Mouse (Mus musculus): ENCODE results near the gene Gm20479. TPM values are rescaled to one million over a fixed set of nuclear protein-coding genes. Genes with fewer than 3 reads are reported as not detected.

Gm20479 gene
- total and polyA plus RNA-seq, 3 experiments, result 2.7 TPM; not detected in 2

DNA sequence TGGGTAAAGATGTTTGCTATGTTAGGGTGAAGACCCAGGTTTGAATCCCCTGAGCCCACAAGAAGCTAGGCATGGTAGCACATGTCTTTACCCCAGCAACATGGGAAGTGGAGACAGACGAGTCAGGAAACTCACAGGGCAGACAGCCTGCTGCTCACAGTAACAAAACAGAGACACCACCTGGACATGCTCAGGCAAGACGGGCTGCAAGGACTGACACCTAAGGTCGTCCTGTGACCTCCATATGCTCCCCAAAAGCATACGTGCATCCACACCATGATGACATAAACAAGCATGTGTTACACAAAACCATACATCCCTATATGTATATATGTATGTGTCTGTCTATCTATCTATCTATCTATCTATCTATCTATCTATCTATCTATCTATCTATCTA, 24.3 kb upstream of the Gm20479 start:
- H3K27me3 ChIP-seq (ENCODE audit: control insufficient read depth in 1 of 2, insufficient read depth in 2 of 2, low read length in 2 of 2), result no peaks in the 10 kb centered on the region

DNA sequence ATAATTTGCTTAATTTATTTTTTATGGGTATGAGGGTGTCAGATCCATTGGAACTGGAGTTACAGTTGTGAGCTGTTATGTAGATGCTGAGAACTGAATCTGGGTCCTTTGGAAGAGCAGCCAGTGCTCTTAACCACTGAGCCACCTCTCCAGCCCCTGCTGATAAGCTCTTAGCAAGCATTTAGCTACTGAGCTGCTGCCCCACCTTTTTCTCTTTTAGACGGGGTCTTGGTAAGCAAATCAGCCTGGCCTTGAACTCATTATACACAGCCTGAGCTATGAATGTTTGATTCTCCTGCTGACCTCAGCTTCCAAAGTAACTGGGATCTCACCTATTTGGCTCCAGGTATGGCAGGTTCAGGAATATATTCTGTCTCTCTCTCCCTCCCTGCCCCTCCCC, 23.8 kb upstream of the Gm20479 start:
- TF ChIP-seq UBTF (IDR thresholded peaks at IDR 0.05; ENCODE audit: borderline replicate concordance, insufficient read depth, low read depth, low read length) (no peak), MXI1 (IDR thresholded peaks at IDR 0.05; ENCODE audit: low read depth, low read length) (no peak), GATA1 (IDR thresholded peaks at IDR 0.05; ENCODE audit: low read depth, low read length) (no peak), ZNF384 (IDR thresholded peaks at IDR 0.05; ENCODE audit: low read depth, low read length) (no peak), CTCF (IDR thresholded peaks at IDR 0.05 in 2 of 3, conservative IDR thresholded peaks at IDR 0.05 in 1 of 3; ENCODE audit: control insufficient read depth in 1 of 3, insufficient read depth in 1 of 3, low read depth in 2 of 3, low read length in 3 of 3, poor library complexity in 1 of 3, severe bottlenecking in 1 of 3) (no peak), MAFK (IDR thresholded peaks at IDR 0.05; ENCODE audit: borderline replicate concordance, low read depth, low read length) (no peak), USF2 (IDR thresholded peaks at IDR 0.05; ENCODE audit: borderline replicate concordance in 1 of 2, insufficient read depth in 1 of 2, low read depth in 1 of 2, low read length in 2 of 2) (no peak), ELF1 (IDR thresholded peaks at IDR 0.05; ENCODE audit: low read depth, low read length) (no peak), BHLHE40 (IDR thresholded peaks at IDR 0.05; ENCODE audit: borderline replicate concordance, low read depth, low read length) (no peak), MAZ (IDR thresholded peaks at IDR 0.05; ENCODE audit: low read depth, low read length) (no peak), ZC3H11A (IDR thresholded peaks at IDR 0.05; ENCODE audit: low read depth, low read length) (no peak), ZKSCAN1 (IDR thresholded peaks at IDR 0.05; ENCODE audit: low read depth, low read length) (no peak)
- H3K9me3 ChIP-seq (replicated peaks; ENCODE audit: insufficient read depth, low read length), result no peaks in the 10 kb centered on the region
- no peak overlapping the region for H3K27ac ChIP-seq (ENCODE audit: control insufficient read depth, low read depth, low read length)
- H3K4me1 ChIP-seq (ENCODE audit: control insufficient read depth in 1 of 2, insufficient read depth in 2 of 2, low read length in 2 of 2), result peaks cover 0 to 14% of the 10 kb centered on the region in 2 experiments; a peak in 2 of 4 replicates
- H3K27me3 ChIP-seq (ENCODE audit: control insufficient read depth in 1 of 2, insufficient read depth in 2 of 2, low read length in 2 of 2), result no peaks in the 10 kb centered on the region
- no peak overlapping the region for H3K4me3 ChIP-seq (ENCODE audit: control insufficient read depth in 1 of 2, insufficient read depth in 1 of 2, low read depth in 2 of 2, low read length in 2 of 2)
- DNase-seq (ENCODE audit: low read depth, low spot score), result no peak
- peaks cover 0 to 12% of the 10 kb centered on the region in 2 experiments; a peak in 2 of 4 replicates for H3K36me3 ChIP-seq (ENCODE audit: control insufficient read depth in 1 of 2, insufficient read depth in 2 of 2, low read length in 2 of 2)
- no peaks in the 10 kb centered on the region for H3K79me2 ChIP-seq (ENCODE audit: control insufficient read depth, insufficient read depth, low read length, poor library complexity)
- H3K9ac ChIP-seq (ENCODE audit: control insufficient read depth, low read depth, low read length, poor library complexity, severe bottlenecking), result no peak overlapping the region

More for the DNA sequence above, 24.3 kb upstream of the Gm20479 start:
- Histone ChIP-seq H3K9ac (ENCODE audit: control insufficient read depth, low read depth, low read length, poor library complexity, severe bottlenecking) (no peak overlapping the region), H3K79me2 (ENCODE audit: control insufficient read depth, insufficient read depth, low read length, poor library complexity) (no peaks in the 10 kb centered on the region), H3K27ac (ENCODE audit: control insufficient read depth, low read depth, low read length) (no peak overlapping the region), H3K4me1 (ENCODE audit: control insufficient read depth in 1 of 2, insufficient read depth in 2 of 2, low read length in 2 of 2) (peaks cover 0 to 14% of the 10 kb centered on the region in 2 experiments; a peak in 2 of 4 replicates), H3K4me3 (ENCODE audit: control insufficient read depth in 1 of 2, insufficient read depth in 1 of 2, low read depth in 2 of 2, low read length in 2 of 2) (no peak overlapping the region), H3K9me3 (replicated peaks; ENCODE audit: insufficient read depth, low read length) (no peaks in the 10 kb centered on the region), H3K36me3 (ENCODE audit: control insufficient read depth in 1 of 2, insufficient read depth in 2 of 2, low read length in 2 of 2) (peaks cover 0 to 12% of the 10 kb centered on the region in 2 experiments; a peak in 2 of 4 replicates)
- TF ChIP-seq GATA1 (IDR thresholded peaks at IDR 0.05; ENCODE audit: low read depth, low read length) (no peak), MAZ (IDR thresholded peaks at IDR 0.05; ENCODE audit: low read depth, low read length) (no peak), ZC3H11A (IDR thresholded peaks at IDR 0.05; ENCODE audit: low read depth, low read length) (no peak), TAL1 (IDR thresholded peaks at IDR 0.05; ENCODE audit: low read length) (no peak)
- DNase-seq (ENCODE audit: low read depth, low spot score), result no peak

DNA sequence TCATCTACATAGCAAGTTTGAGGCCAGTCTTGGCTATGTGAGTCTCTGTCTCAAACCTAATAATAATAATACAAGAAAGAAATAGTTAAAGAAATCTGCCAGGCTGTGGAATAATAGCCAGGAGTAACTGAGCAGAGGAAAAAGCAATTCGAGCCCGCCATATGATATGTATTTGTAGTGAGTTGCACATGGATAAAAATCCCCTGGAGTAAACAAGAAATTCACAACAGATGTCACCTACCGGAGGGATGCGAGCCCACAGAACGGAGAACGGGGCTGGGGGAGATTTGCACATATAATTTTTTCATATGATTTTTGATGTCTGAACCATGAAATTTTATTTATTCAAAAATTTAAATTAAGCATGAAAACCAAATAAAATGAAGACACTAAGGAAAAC, 22.6 kb upstream of the Gm20479 start:
- Histone ChIP-seq H3K27me3 (ENCODE audit: control insufficient read depth in 1 of 2, insufficient read depth in 2 of 2, low read length in 2 of 2) (no peaks in the 10 kb centered on the region; a peak in 1 of 4 replicates), H3K4me3 (ENCODE audit: control insufficient read depth in 1 of 2, insufficient read depth in 1 of 2, low read depth in 2 of 2, low read length in 2 of 2) (no peak overlapping the region), H3K79me2 (ENCODE audit: control insufficient read depth, insufficient read depth, low read length, poor library complexity) (no peaks in the 10 kb centered on the region), H3K27ac (ENCODE audit: control insufficient read depth, low read depth, low read length) (no peak overlapping the region), H3K9ac (ENCODE audit: control insufficient read depth, low read depth, low read length, poor library complexity, severe bottlenecking) (no peak overlapping the region), H3K36me3 (ENCODE audit: control insufficient read depth in 1 of 2, insufficient read depth in 2 of 2, low read length in 2 of 2) (peaks cover 0 to 12% of the 10 kb centered on the region in 2 experiments; a peak in 2 of 4 replicates), H3K4me1 (ENCODE audit: control insufficient read depth in 1 of 2, insufficient read depth in 2 of 2, low read length in 2 of 2) (peaks cover 0 to 14% of the 10 kb centered on the region in 2 experiments; a peak in 2 of 4 replicates), H3K9me3 (replicated peaks; ENCODE audit: insufficient read depth, low read length) (no peaks in the 10 kb centered on the region)
- TF ChIP-seq ZNF384 (IDR thresholded peaks at IDR 0.05; ENCODE audit: low read depth, low read length) (no peak), TBP (IDR thresholded peaks at IDR 0.05; ENCODE audit: low read depth, low read length) (no peak), HCFC1 (IDR thresholded peaks at IDR 0.05; ENCODE audit: low read depth, low read length) (no peak), NELFE (IDR thresholded peaks at IDR 0.05; ENCODE audit: low read depth, low read length) (no peak)
- DNase-seq (ENCODE audit: low read depth, low spot score), result no peak

Measured in MEL (cell line).